Mouse (Mus musculus): ENCODE data around the gene Hsd17b2.

DNA sequence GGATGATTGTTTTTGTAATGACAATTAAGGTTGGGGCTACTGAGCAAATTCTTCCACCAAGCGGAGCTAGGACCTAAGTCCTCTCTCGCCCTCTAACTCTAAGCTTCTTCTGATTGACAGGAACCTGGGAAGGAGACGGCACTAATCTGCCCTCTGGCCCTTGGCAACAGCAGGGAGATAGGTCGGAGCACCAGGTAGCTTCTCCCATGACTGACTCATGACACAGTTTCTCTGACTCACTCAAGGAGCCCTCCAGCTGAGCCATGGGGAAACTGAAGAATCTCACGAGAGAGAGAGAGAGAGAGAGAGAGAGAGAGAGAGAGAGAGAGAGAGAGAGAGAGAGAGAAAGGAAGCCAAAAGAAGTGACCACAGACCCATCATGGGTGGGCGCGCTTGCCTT, 67.3 kb downstream of the Hsd17b2 start:
- TF ChIP-seq CTCF (IDR thresholded peaks at IDR 0.05; ENCODE audit: low read depth) (no peak), EP300 (IDR thresholded peaks at IDR 0.05; ENCODE audit: low read depth) (no peak)

All from liver, postnatal 0 days (tissue).